Mouse (Mus musculus): ENCODE measurements around the gene Efr3b.

Efr3b gene

DNA sequence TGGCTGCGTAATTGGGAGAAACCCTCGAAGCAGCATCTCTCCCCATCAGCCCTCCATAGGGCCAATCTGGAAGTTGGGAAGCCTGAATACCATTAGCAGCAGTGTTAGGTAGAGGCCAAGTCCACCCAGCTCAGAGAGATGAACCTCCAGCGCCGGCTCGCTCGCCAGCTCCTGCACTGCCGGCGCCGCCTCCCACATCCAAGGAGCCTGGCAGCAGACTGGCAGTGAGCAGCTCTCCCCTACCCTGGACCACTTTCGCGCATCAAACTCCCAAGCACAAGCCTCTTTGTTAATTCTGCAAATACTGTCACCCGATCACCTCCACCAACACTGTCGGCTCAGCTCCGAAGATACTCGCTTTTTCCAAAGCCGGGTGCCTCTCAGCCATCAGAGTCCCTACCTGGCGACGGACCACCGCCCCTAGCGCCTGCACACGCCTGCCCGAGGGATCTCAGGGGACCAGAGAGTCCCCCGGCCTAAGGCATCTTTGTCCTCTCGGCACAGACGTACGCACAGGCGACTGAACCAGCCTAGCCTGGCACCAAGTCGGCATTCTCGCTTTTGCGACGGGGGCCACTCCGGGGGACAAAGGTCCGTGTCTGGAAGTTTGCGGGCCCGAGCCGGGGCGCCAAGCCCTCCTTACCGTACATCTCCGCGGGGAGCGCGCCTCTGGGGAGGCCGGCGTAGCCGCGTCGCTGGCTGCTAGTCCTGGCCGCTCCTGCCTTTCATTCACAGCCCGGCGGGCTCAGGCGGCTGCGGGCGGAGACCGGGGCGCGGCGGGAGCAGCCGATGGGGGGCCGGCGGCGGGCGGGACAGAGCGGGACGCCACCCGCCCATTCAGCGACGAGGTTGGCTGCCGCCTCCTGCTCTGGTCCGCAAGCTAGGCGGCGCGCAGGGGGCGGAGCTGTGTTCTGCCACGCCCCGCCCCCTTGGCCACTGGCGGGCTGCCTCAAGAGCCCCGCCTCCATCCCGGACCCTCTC lies at the start of gene Efr3b:
Gene Efr3b (minus strand): TSS at position 855 of the 981 bp plus-strand sequence.
- DNase-seq (ENCODE audit: low spot score in 2 of 2): peak; percentile 46 to 70

DNA sequence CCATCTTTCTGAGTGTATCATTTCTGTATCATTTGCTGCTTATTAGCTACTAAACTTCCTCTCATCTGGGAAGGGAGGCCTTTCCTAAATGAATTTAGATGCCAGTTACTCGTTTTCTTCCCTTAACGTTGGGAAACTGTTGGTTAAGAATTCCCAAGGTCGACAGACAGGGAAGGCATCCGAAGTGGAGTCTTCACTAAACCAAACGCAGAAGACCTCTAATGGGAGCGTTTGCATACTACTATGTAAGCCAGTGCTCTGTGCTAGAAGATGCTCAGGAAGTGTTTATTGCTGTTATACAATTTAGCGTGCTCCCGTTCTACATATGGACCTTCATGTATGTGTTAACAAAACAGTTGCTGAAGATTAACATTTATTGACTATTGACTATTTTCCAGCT lies 44.7 kb upstream of the Efr3b start:
- no peak for DNase-seq (ENCODE audit: low spot score in 2 of 2)

DNA sequence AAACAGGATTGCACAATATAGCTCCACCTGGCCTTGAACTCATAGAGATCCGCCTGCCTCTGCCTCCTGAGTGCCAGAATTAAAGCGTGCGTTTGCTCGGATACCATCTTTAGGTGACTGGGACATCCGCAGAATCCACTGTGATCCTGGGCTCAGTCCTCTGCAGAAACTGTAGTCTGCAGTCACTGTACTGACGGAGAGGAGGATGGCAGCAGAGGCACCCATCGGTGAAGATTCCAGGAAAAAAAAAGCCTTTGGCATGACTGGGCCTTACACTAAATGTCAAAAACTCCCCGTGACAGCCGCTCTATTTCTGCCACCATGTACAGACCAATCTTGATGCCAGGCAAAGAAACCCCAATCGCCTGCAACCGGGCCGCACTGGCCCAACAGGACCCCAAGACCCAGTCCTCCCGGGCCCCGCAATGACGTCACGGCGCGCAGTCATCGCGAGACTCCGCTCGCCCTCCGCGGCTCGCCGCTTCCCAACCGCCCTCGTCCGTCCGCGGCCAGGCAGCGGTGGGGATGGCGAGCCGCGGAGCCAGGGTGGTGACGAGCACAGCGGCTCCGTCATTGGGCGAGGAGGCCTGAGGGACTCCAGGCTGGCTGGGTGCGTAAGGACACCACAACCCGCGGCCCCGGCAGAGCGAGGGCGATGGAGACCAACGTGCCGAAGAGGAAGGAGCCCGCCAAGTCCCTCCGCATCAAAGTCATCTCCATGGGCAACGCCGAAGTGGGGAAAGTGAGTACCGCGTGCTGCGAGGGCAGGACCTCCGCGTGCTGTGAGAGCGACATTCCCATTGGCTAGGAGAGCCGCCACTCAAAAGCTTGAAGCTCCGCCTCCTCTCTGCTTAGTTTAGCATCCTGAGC lies 43.7 kb upstream of the Efr3b start, which contains the start of gene Dnajc27:
Gene Dnajc27 (plus strand): TSS at position 452 of the 870 bp plus-strand sequence.
- DNase-seq (ENCODE audit: low spot score in 2 of 2): peak; percentile 88 to 95

DNA sequence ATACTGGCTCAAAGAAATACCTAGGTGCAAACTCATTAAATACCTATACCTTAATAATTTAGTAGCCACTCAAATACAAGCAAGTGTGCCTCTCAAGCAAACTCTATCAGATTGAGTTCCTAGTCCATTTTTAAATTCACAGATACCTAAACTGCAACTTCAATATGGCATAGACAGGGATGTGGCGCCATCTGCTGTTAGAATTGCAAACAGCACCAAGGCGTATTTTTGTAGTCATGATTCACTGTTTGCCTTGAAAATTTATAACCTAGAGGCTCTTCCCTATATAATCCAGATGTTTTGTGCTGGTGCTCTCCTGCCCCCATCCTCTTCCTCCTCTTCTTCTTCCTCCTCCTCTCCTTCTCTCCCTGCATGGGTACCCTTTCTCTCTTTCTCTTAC lies 41.6 kb upstream of the Efr3b start:
- peak; percentile 68 to 88 for DNase-seq (ENCODE audit: low spot score in 2 of 2)

DNA sequence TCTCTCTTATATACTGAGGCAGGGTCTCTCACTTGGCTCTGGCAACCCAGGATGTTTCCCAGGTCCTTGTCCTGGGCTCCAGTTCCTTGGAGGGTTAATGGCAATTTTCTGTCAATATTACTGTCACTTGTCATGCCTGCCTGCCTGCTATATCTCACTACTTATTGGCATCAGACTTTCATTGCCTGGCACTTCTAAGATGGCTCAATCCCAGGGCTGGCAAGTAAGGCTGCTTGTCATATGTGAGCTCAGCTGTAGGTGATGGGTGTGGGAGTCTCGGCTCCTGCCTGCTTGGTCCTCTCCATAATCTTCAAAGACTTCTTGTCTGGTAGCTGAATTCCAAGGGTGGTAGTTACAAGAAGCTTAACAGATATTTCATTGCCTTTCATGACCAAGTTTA lies 39.4 kb upstream of the Efr3b start:
- no peak for DNase-seq (ENCODE audit: low spot score in 2 of 2)

DNA sequence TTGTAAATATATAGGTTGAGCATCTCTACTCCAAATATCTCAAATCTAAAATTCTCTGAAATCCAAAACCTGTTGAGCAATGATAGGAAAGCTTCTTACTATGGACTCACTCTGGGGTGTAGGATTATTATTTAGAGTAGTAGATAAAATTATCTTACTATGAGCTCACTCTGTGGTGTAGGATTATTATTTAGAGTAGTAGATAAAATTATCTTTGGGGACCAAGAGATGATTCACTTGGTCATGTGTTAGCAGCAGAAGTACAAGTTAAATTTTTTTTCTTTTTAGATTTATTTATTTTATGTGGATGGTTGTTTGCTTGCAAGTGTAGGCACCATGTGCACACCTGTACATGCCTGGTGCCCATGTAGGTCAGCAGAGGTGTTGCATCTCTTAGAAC lies 37.7 kb upstream of the Efr3b start:
- DNase-seq (ENCODE audit: low spot score in 2 of 2): no peak

DNA sequence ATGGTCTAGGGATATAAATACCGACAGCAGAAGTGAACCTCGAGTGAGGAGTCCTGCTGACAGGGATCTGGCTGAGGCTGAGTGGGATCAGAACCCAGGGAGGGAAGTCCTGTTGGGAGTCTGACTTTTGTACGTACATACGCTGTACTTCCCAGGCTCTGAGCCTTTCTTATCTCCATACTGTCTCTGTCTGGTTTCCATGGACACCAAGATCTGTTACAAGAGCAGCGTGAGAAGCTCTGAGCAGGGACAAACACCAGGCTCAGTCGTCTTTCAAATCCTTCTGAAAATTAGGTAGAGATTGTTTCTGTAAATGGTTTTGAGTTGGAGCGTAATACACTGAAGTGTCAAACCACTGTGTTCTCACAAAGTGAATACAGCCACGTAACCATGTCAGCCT lies 36.7 kb upstream of the Efr3b start:
- no peak for DNase-seq (ENCODE audit: low spot score in 2 of 2)

DNA sequence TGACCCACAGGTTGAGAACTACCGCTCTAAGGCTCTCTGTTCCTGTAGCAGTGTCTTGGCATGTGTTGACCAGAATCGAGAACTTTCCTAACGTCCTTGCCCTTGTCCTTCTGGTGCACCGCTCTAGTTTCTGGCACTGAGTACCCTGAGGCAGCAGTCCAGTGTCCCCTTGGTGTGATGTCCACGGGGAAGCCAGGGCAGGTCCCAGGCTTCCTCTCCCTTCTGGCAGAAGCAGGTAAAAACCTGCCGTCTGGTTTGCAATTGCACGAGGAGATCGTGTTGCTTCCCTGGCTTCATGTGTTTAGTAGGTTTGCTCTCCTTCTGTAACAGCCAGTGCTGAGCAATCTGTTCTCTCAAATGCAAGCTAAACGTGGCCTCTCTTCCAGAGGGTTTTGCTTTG lies 33.0 kb upstream of the Efr3b start:
- no peak for DNase-seq (ENCODE audit: low spot score in 2 of 2)

DNA sequence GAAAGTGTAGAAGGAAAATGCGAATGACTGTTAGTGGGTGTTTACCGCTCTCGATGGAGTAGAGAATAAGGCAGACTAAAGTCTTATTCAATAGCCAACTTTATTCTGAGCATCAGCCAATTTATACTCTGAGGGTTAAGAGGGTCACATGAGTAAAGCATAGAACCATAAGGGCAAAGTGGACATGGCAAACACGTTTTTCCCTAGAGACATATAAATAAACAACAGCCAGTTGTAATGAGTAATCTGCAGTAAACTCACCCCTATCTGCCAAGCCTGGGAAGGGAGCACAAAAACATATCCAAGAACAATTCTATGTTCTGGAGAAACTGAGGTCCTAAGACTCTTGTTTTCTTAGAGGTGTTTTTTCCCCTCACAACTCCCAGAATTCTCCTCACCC lies 29.8 kb upstream of the Efr3b start:
- no peak for DNase-seq (ENCODE audit: low spot score in 2 of 2)

DNA sequence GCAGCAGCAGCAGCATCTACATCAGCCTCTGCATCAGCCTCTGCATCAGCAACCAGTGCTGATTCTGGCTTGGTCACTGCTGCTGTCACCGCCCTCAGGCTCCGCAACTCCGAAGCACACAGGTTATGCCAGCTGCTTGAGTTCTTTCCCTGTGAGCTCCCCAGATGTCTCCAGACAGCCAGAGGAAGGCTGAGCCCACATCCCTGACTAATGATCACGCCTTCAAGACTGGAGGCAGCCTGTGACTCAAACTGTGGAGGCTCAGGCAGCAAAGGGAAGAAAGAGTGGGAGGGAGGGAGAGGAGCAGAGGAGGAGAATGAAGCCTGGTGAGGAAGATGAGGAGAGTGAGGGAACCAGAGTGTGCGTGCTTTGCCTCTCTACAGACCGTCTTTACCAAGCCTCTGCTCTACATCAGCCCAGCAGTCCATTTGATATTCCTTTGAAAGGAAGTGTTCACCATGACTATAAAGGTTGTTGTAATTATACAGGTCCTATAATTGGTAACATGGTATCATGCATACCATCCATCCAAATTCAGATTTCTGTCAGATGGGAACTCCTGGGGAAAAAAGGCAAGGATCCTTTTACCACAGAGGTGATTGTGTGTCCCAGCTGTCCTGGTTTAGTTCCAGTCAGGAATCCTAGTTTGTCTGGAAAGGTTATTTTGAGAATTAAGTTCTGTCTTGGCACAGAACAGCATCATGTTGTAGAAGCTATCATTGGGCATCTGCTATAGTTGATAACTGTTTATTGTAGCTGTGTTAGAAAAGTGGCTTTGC lies 28.2 kb upstream of the Efr3b start:
- DNase-seq (ENCODE audit: low spot score in 2 of 2): no peak

DNA sequence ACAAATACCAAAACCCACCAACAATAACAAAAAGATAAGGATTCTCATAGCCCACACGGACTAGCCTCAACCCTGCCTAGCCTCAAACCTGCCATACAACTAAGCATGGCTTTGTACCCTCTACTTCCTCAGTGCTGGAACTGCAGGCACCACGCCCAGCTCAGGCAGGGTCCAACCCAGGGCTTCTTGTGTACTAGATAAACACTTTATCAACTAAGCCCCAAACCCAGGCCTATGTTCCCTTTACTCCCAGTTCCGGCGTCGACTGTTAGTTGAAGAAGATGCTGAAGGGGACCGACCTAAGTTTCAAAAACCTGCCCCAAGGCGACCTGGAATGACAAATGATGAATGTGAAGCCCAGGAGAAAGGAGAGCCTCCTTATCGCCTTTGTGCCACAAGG lies 27.2 kb upstream of the Efr3b start:
- no peak for DNase-seq (ENCODE audit: low spot score in 2 of 2)

DNA sequence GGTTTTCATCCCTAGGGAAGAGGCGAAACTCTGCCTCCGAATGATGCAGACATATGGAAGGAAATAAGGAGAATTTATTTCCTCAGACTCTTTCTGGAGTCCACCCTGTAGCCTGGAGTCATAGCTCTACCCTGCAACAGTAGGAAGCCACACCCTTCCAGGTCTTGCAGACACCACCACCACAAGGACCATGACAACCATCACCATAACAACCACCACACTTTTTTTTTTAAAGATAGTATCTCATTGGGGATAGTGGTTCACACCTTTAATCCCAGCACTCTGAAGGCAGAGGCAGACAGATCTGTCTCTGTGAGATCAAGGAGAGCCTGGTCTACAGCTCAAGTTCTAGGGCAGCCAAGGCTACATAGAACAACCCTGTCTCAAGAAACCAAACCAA lies 26.8 kb upstream of the Efr3b start:
- no peak for DNase-seq (ENCODE audit: low spot score in 2 of 2)

DNA sequence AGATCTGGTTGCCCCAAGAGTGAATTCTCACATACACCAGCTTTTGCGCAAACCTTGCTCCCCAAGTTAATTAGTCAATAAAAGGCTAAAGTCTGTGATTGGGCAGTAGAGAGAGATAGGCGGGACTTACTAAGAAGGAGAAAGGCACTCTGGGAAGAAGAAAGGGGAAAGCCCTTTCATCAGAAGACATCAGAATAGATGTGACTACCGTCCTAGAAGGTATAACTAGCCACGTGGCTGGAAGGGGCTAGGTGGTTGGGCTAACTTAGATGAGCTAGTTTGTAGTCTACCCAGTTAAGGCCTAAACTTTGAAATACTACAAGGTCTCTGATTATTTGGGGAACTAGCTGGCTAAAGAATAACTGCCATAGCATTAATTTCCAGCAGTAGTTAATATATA lies 21.0 kb upstream of the Efr3b start:
- no peak for DNase-seq (ENCODE audit: low spot score in 2 of 2)

DNA sequence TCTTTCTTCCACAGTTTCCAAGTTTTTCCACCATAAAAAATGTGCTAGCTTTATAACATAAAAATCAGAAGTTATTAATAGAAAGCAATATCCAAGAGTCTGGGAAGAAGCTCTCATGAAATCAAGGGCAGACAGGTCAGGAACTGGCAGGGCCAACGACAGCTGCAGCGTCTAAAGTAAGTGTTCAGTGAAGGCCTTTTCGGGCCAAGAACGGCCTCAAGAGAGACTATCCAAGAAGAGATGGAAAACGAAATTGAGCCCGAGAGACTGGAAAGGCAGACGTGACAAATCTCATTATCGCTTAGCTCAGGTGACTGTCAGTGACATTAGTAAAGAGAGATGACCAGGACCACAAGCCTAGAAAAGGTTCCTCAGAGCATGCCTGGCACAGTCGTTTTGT lies 19.6 kb upstream of the Efr3b start:
- DNase-seq (ENCODE audit: low spot score in 2 of 2): no peak

DNA sequence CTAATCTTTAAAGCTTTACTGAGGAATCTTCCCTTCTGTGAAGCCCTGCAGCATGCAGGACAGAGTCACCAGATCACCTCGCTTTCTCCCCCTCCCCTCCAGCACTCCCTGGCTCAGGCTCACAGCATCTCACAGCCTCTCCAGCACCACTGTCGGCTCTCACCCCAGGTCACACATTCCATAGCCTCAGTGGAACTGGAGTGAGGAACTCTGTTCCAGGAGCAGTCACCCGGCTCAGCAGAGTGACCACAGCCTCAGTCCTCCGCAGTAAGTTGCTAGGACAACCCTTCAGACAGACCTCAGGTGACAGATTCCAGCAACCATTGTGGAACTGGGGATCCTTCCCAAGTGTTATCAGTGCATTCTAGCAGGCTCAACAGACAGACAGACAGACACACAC lies 16.1 kb upstream of the Efr3b start:
- DNase-seq (ENCODE audit: low spot score in 2 of 2): no peak

DNA sequence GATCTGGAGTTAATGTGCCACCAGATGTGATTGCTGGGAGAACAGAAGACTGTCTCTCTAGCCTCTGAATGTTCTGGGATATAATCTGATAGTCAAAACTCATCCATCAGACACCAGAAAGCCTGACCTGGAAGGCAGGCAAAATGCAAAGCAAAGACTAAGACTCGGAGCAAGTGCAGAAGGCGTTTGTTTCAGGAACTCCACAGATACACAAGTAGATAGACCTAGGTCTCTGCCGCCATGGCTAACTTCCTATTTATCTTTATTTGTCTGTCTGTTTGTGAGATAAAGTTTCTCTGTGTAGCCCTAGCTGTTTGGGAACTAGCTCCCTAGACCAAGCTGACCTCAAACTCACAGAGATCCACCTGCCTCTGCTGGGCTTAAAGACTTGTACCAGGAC lies 14.9 kb upstream of the Efr3b start:
- no peak for DNase-seq (ENCODE audit: low spot score in 2 of 2)

DNA sequence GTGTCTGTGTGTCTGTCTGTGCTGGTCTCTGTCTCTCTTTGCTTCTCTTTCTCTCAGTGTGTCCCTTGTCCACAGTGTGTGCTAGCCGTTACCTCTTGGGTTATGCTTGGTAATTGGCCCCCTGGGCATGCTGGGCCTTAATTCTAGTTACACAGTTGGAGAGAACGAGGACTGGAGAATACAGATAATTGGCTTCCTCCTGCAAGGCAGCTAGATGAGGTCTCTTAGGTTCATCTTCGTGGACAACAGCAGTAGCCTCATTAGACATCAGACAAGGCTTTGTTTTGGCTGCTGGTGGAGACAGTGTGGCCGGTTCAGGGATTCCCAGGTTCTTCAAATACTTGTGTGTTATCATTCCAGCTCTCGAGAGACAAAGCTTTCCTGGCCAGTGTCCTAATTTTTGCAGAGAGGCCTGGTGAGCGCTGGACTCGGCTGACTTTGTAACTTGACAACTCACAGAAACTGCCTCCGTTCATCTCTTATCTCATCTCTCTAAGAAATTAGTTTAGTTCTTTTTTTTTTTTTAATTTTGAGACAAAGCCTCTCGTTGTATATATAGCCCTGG lies 12.2 kb upstream of the Efr3b start:
- DNase-seq (ENCODE audit: low spot score in 2 of 2): no peak

DNA sequence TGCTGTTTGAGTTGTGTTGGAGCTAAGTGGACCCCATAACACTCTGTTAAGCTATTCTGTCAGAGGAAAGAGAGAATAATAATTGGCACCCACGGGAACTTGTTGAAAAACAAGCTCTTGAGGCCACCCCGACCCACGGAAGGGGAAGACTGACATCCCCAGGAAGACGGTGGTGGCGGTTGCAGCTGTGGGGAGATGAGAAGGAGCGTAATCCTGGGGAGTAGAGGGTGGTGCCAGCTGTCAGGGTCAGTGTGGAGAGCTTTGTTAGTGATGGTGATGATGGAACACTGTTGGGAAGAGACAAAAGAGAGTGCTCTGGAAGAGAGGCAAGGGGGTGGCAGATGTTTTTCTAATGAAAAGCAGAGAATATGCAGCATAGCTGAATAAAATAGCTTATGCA lies 9.3 kb upstream of the Efr3b start:
- no peak for DNase-seq (ENCODE audit: low spot score in 2 of 2)

DNA sequence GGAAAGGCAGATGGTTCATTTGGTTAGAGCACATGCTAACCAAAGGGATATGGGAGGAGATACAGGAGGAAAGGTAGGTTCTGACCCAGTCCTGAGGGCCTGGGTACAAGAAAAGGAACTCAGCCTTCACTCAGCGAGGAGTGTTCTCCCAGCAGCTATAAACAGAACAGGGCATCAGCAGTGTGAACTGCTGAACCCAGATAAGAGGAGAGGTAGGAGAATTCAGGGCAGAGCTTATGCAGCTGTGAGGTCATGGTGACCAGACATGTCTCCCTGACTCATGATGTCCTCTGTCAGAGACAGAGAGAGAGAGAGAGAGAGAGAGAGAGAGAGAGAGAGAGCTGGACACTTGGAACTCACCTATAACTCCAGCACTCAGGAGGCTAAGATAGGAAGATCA lies 7.3 kb upstream of the Efr3b start:
- no peak for DNase-seq (ENCODE audit: low spot score in 2 of 2)

DNA sequence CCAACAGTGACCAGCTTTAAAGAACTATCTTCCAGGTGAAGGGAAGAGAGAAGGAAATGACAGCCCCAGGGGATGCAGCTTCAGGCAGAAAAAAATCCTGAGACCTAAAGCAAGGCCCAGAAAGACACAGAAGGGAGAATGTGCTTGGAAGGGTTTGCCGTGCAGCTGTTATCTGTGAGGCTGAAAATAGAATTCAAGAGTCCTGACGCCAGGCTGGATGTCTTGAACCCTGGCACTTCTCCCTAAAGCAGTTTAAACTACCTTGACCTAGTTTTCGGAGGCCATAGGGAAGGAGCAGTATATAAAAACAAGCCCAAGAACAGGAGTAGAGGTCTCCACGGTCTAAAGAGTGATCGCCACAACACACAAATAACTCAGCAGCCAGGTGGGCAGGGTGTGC lies 3.7 kb upstream of the Efr3b start:
- no peak for DNase-seq (ENCODE audit: low spot score in 2 of 2)

DNA sequence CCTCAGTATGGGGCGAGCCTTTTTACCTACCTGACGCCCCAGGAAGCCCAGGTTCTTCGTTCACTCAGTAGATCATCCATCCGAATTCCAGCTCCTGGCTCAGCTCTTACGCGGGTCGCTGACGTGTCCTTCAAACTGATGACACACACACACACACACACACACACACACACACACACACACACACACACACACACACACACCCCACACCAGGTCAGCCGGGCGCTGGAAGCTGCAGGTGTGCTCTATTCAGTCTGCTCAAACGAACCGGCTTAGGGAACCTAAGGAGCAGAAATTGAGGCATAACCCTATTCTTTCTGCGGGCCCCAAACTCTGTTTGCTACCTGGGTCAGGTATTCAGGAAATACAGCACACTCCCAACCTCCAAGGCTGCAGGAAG lies 331 bp upstream of the Efr3b start:
- no peak for DNase-seq (ENCODE audit: low spot score in 2 of 2)

DNA sequence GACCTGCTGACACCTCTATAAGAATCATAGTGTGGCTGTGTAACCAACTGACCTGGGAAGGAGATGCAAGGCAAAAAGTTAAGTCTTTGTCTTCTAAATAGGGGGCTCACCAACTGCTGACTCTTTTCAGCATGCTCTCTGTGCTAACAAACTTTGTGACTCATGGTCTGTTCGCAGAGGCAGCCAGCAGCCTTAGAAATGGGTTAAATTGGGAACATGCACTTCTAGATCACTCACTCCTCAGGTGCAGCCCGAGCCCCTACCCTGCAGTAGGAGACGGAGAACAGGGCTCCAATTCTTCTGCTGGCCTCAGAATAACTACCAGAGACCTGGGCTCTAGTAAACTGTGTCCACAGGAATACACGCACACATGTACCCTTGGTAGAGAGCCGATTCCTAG lies 1.2 kb downstream of the Efr3b start:
- no peak for DNase-seq (ENCODE audit: low spot score in 2 of 2)
